Mouse (Mus musculus): ENCODE results near the gene Ctnnal1.
"Not testable (repeated sequence)": the region's sequence is repeated elsewhere in the genome, so short reads cannot be mapped to it uniquely, and the experiment has no call there.

Ctnnal1 gene

GRCm38 (mm10) chr4:56865003-56865511, at the start of gene Ctnnal1:
TSS of gene Ctnnal1 (minus strand) at chr4:56865188.
- DNase-seq (ENCODE audit: low spot score in 2 of 2): peak; percentile 87 to 88

- no peak for DNase-seq (ENCODE audit: low spot score in 2 of 2)
These were observed 49.8 kb upstream of the Ctnnal1 start for GRCm38 (mm10) chr4:56914761-56915160.

- no peak for DNase-seq (ENCODE audit: low spot score in 2 of 2)
These were observed 49.4 kb upstream of the Ctnnal1 start for GRCm38 (mm10) chr4:56914338-56914737.

GRCm38 (mm10) chr4:56912382-56913001, 47.5 kb upstream of the Ctnnal1 start:
- DNase-seq (ENCODE audit: low spot score in 2 of 2): no peak

- DNase-seq (ENCODE audit: low spot score in 2 of 2): no peak
These were observed 44.6 kb upstream of the Ctnnal1 start for GRCm38 (mm10) chr4:56909568-56909967.

- no peak for DNase-seq (ENCODE audit: low spot score in 2 of 2)
These were observed 42.7 kb upstream of the Ctnnal1 start for GRCm38 (mm10) chr4:56907671-56908070.

GRCm38 (mm10) chr4:56906926-56907325, 41.9 kb upstream of the Ctnnal1 start:
- DNase-seq (ENCODE audit: low spot score in 2 of 2): no peak

GRCm38 (mm10) chr4:56905507-56905906, 40.5 kb upstream of the Ctnnal1 start:
- no peak for DNase-seq (ENCODE audit: low spot score in 2 of 2)

- DNase-seq (ENCODE audit: low spot score in 2 of 2): no peak
These were observed 36.7 kb upstream of the Ctnnal1 start for GRCm38 (mm10) chr4:56901671-56902070.

- no peak for DNase-seq (ENCODE audit: low spot score in 2 of 2)
These were observed 34.2 kb upstream of the Ctnnal1 start for GRCm38 (mm10) chr4:56899216-56899615.

- no peak for DNase-seq (ENCODE audit: low spot score in 2 of 2)
These were observed 32.5 kb upstream of the Ctnnal1 start for GRCm38 (mm10) chr4:56897511-56897910.

- DNase-seq (ENCODE audit: low spot score in 2 of 2): no peak
These were observed 29.2 kb upstream of the Ctnnal1 start for GRCm38 (mm10) chr4:56894196-56894595.

- DNase-seq (ENCODE audit: low spot score in 2 of 2): no peak
These were observed 27.6 kb upstream of the Ctnnal1 start for GRCm38 (mm10) chr4:56892501-56893115.

- DNase-seq (ENCODE audit: low spot score in 2 of 2): no peak
These were observed 23.5 kb upstream of the Ctnnal1 start for GRCm38 (mm10) chr4:56888483-56888882.

GRCm38 (mm10) chr4:56886286-56886979, 21.4 kb upstream of the Ctnnal1 start:
- DNase-seq (ENCODE audit: low spot score in 2 of 2): no peak

- DNase-seq (ENCODE audit: low spot score in 2 of 2): no peak
These were observed 15.2 kb upstream of the Ctnnal1 start for GRCm38 (mm10) chr4:56880036-56880703.

GRCm38 (mm10) chr4:56878971-56879370, 14.0 kb upstream of the Ctnnal1 start:
- DNase-seq (ENCODE audit: low spot score in 2 of 2): no peak

- DNase-seq (ENCODE audit: low spot score in 2 of 2): not testable (repeated sequence)
These were observed 5.6 kb upstream of the Ctnnal1 start for GRCm38 (mm10) chr4:56870541-56870940.

- no peak for DNase-seq (ENCODE audit: low spot score in 2 of 2)
These were observed 2.8 kb upstream of the Ctnnal1 start for GRCm38 (mm10) chr4:56867761-56868160.

GRCm38 (mm10) chr4:56865971-56866370, 983 bp upstream of the Ctnnal1 start:
- DNase-seq (ENCODE audit: low spot score in 2 of 2): peak in 1 of 2 experiments; percentile 40

- peak; percentile 57 to 58 for DNase-seq (ENCODE audit: low spot score in 2 of 2)
These were observed 479 bp downstream of the Ctnnal1 start for GRCm38 (mm10) chr4:56864417-56865001.

GRCm38 (mm10) chr4:56864016-56864415, 972 bp downstream of the Ctnnal1 start:
- DNase-seq (ENCODE audit: low spot score in 2 of 2): no peak

All from right cerebral cortex, postnatal 10 days (tissue).